Mouse (Mus musculus): ENCODE measurements around the gene Gldn.

Gldn gene

GRCm38 (mm10) chr9:54286331-54286987, at the start of gene Gldn:
Gene Gldn, plus strand, starts transcription at chr9:54286486.
- peak in 1 of 2 experiments; percentile 3 for DNase-seq (ENCODE audit: low spot score in 2 of 2)

DNA sequence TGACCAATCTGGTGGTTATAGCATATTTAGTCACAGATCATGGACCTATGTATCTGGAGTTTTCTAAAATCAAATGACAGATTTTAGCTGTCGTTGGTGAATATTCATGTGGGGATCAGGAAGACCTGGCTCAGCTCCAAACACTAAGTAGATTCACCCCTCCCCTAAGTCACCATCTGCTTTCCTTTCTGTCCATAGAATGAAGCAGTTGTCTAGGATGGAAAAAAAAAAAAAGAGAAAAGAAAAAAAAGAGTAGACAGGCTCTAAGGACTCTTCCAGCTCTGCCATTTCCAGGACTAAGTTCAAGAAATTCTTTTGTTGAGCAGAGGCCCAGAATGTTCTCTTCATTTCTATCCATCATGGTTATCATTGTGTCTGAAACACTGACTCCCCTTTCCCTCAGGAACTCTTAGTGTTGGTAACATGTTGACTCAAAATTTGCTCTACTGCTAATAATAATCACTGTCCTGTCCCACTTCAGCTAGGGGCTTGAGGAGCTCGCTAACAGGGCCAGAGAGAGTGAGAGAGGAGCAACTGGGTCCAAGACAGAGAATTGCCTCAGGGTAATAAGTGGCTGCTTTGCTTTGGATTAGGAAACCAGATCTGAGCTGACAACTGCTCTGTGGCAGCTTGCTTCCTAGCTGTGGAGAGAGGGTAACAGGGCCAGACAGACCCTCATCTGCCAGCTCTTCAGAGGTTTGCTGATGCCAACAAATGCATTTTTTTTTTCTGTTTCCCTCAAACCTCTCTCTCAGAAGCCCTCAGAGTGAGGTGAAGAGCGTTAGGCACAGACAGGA, 41.2 kb upstream of the Gldn start:
- DNase-seq (ENCODE audit: low spot score in 2 of 2) = no peak

GRCm38 (mm10) chr9:54264754-54265153, 21.5 kb upstream of the Gldn start:
- no peak for DNase-seq (ENCODE audit: low spot score in 2 of 2)

DNA sequence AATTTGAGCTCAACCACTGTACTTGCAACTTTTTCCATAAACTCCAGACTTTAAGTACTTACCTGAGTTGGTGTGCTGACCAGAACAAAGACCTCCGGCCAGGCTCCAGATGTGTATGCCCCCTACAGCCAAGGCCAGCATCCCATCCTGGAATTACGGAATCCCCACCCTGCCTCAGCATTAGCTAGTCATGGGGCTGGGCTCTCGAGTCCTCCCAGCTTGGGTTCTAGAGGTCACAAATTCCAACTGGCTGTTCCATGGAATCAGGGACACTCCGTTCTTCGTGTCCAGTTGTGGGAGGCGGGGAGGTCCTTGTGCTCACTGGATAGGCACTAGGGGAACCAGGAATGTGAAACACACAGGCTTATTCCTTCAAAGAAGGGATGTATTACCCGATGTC, 18.3 kb upstream of the Gldn start, which contains the start of gene Cyp19a1:
TSS of gene Cyp19a1 (minus strand) at position 101 of the 400 bp plus-strand sequence.
- DNase-seq (ENCODE audit: low spot score in 2 of 2) = no peak

- no peak for DNase-seq (ENCODE audit: low spot score in 2 of 2)
Observed at GRCm38 (mm10) chr9:54269987-54270386, 16.3 kb upstream of the Gldn start.

DNA sequence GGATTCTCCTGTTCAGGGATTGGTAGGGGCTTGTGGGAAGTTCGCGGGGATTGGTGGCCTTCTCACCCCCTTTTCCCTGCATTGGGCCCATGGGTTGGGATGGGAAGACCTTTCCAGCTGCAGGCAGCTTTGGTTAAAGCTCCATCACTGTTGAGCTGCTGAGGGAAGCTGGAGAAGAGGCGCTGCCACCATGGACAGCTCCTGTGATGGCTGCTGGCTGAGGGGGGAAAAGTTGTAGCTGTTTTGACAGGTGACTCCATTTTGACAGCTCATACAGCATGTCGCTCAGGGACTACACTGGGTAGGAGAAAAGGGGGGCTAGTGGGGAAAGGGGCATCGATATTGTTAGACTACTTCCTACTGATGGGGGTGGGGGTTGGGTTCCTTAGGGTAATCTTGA, 15.4 kb upstream of the Gldn start:
- no peak for DNase-seq (ENCODE audit: low spot score in 2 of 2)

GRCm38 (mm10) chr9:54275283-54275682, 11.0 kb upstream of the Gldn start:
- DNase-seq (ENCODE audit: low spot score in 2 of 2) = no peak

DNA sequence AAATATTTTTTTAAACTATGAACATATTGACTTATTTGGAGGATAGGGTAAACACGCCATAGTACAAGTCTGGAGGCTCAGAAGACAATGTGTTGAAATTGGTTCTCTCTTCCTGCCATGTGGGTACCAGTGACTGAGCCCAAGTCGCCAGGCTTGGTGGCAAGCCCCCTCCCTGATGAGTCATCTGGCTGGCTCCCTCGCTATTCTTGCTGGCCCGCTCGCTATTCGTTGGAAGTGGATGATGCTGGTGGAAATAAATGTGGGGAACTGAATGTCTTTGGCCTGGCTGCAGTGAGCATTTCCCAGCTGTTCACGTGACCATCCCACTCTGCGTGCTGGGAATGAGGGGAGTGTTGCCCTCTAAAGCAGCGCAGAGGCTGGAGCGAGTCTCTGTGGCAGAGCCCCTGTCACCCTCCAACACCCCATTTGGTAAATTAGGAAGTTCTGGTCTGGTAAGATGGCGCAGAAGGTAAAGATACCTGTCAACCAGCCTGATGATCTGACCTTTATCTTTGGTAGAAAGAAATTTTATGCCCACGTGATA, 7.2 kb upstream of the Gldn start:
- DNase-seq (ENCODE audit: low spot score in 2 of 2) = no peak

- DNase-seq (ENCODE audit: low spot score in 2 of 2) = no peak
Observed at GRCm38 (mm10) chr9:54287804-54288203, 1.5 kb downstream of the Gldn start.

DNA sequence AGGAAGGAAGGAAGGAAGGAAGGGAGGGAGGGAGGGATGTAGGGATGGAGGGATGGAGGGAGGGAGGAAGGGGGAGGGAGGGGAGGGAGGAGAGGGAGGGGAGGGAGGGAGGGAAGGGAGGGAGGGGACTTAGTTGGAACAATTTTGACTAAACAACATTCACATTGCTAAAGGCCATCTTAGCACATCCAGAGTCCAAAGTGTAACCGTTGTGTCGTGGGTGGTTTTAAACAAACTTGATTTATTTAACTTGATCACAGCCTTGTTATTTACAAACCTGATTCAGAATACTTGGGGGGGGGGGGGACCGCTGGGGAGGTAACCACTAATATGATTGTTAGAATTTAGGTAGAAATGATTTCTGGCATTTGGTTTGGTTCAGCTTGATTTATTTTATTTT, 13.1 kb downstream of the Gldn start:
- no peak for DNase-seq (ENCODE audit: low spot score in 2 of 2)

DNA sequence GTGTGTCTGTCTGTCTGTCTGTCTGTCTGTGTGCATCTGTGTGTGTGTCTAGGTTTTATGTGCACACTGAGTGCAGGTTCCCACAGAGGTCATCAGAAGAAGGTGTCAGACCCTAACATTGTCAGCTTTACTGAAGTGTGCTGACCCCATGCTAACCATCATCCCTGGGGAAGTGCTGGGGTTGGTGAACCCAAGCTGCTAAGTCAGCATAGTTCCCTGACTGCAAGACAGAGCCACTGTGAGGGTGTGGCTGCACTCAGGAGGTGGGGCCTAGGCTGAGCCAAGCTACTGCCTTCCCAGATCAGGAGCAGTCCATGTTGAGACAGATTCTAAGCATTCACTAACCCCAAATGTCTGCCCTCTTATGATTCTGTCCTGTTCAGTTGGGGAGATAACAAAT, 13.5 kb downstream of the Gldn start:
- no peak for DNase-seq (ENCODE audit: low spot score in 2 of 2)

DNA sequence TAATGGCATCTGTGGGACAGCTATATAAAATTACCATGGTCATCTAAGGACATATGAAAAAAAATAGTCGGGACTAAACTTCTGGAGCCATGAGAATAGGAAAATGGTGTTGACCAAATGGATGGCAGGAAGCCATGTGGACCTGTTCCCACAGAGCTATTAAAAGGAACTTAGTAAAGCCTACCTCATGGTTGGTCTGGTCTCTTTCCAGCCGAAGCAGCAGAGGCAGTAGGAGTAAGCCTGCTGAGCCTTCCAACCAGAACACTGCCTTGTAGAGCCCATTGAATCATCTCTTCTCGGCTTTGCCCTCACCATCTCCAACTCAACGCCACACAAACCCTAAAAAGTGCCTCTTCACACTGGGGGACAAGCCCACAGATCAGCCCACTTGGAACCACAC, 15.0 kb downstream of the Gldn start:
- DNase-seq (ENCODE audit: low spot score in 2 of 2) = peak in 1 of 2 experiments; percentile 66

DNA sequence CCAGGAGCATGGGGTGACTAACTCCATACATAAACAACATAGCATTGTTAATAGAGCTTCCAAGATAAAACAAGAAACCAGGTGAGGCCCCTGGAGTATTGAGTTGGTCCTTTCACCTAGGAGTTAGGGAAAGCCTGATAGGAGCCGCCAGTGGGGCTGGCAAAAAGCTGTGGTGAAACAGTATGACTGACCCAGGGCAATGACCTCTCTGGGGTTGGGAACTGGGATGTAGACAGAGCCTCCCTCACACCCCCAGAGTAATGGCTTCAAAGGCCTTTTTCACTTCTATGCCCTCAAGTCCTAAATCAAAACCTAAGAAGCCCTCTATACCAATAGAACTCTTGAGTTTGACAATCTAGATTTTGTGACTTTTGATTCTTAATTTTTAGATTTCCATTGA, 21.9 kb downstream of the Gldn start:
- DNase-seq (ENCODE audit: low spot score in 2 of 2) = no peak

- DNase-seq (ENCODE audit: low spot score in 2 of 2) = no peak
Observed at GRCm38 (mm10) chr9:54308751-54309358, 22.6 kb downstream of the Gldn start.

- DNase-seq (ENCODE audit: low spot score in 2 of 2) = no peak
Observed at GRCm38 (mm10) chr9:54316363-54316762, 30.1 kb downstream of the Gldn start.

- DNase-seq (ENCODE audit: low spot score in 2 of 2) = peak in 1 of 2 experiments; percentile 28
Observed at GRCm38 (mm10) chr9:54323456-54323855, 37.2 kb downstream of the Gldn start.

DNA sequence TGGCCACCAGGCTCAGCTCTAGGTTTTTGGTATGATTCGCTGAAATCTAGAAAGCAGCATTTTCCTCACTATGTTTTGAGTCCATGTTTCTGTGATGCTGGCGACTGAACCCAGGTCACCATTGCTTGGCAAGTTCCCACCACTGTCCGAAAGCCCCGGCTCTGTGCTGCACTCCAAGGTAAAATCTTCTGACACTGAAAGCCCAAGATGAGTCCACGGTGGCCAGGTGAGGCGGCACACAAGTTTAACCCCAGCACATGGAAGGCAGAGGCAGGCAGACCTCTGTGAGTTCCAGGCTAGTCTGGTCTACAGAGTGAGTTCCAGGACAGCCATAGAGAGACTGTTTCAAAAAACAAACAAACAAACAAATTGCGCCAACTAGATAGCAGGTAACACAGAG, 42.9 kb downstream of the Gldn start:
- no peak for DNase-seq (ENCODE audit: low spot score in 2 of 2)

DNA sequence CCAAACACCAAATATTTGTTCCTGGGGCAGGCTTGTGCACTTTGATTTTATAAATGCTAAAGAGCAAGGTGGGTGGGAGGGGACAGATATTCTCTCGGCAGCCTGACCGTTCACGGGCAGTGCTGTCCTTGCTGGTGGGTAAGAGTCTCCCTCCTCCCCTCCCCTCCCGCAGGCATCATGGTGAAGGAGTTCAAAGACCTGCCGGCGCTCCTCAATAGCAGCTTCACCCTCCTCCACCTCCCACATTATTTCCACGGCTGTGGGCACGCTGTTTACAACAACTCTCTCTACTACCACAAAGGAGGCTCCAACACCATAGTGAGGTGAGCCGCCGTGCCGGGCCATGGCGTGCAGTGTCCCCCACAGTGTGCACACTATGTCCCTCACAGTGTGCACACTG, 49.3 kb downstream of the Gldn start:
- no peak for DNase-seq (ENCODE audit: low spot score in 2 of 2)

- DNase-seq (ENCODE audit: low spot score in 2 of 2) = peak; percentile 13 to 75
Observed at GRCm38 (mm10) chr9:54336532-54337144, 50.4 kb downstream of the Gldn start.

DNA sequence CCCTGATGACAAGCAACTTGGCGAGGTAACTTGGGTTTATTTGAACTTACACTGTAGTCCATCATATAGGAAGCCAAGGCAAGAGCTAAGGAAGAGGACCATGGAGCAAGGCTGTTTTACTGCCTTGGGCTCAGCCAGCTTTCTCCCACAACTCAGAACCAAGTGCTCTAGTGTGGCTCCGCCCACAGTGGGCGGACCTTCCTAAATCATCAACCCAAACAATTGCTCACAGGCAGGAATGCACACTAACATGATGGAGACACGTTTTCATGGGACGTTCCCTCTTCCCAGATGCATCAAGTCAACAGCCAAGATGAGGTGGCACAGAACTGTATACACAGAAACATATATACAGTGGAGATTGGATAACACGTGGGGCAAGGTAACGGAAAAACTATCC, 55.7 kb downstream of the Gldn start:
- DNase-seq (ENCODE audit: low spot score in 2 of 2) = no peak

DNA sequence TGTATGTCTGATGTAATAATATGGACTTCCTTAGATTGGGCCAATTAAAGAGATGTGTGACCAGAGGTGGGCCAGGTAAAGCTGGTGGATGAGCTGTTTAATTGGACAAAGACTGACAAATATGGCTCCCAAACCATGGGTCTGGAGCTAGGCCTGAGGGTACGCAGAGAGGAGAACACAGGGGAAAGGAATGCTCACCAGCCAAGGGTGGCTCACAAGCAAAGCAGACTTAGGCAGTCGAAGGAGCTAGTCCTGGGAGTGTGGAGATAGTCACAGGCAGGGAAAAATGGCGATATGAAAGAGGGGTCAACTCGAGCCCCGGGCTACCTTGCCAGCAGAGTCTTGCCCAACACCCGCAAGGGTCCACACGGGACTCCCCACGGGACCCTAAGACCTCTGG, 70.5 kb downstream of the Gldn start:
- DNase-seq (ENCODE audit: low spot score in 2 of 2) = no peak

All from left cerebral cortex, adult 9 months (tissue).